Mouse (Mus musculus): ENCODE measurements at regions not wholly inside any gene's neighbourhood (a gene's known extent, or its start where the extent isn't known, plus 50 kb on each side); places are given as distances from the start of the nearest gene placed in this dataset.

GRCm38 (mm10) chr8:34590976-34591749, 479.6 kb upstream of the Gm10131 start:
- H3K4me3 ChIP-seq (ENCODE audit: insufficient read depth, poor library complexity, severe bottlenecking), result no peak overlapping the region
- H3K79me2 ChIP-seq (ENCODE audit: control insufficient read depth, insufficient read depth), result no peaks in the 10 kb centered on the region
- H3K79me3 ChIP-seq (ENCODE audit: low read depth), result no peaks in the 10 kb centered on the region
- TF ChIP-seq MYOG (IDR thresholded peaks at IDR 0.05; ENCODE audit: control insufficient read depth, extremely low read depth, insufficient read length), result no peak
- peak; percentile 83 for TF ChIP-seq FOSL1 (IDR thresholded peaks at IDR 0.05; ENCODE audit: insufficient read depth, low read length, poor library complexity, severe bottlenecking)
- peak; percentile 8 for TF ChIP-seq MAX (IDR thresholded peaks at IDR 0.05)
- H3ac ChIP-seq (ENCODE audit: control insufficient read depth, insufficient read length, low read depth), result no peak overlapping the region
- no peaks in the 10 kb centered on the region for H3K36me3 ChIP-seq (ENCODE audit: control insufficient read depth, insufficient read depth)
- H3K27me3 ChIP-seq (ENCODE audit: control insufficient read depth, insufficient read depth, insufficient read length), result no peaks in the 10 kb centered on the region

- Histone ChIP-seq H3K27me3 (ENCODE audit: control insufficient read depth, insufficient read depth, insufficient read length) (no peaks in the 10 kb centered on the region), H3K36me3 (ENCODE audit: control insufficient read depth, insufficient read depth) (no peaks in the 10 kb centered on the region), H3K4me3 (ENCODE audit: insufficient read depth, poor library complexity, severe bottlenecking) (no peak overlapping the region), H3ac (ENCODE audit: control insufficient read depth, insufficient read length, low read depth) (no peak overlapping the region), H3K79me3 (ENCODE audit: low read depth) (no peaks in the 10 kb centered on the region), H3K79me2 (ENCODE audit: control insufficient read depth, insufficient read depth) (no peaks in the 10 kb centered on the region)
- TF ChIP-seq MYOD1 (IDR thresholded peaks at IDR 0.05; ENCODE audit: control insufficient read depth, insufficient read length, low read depth) (no peak), CEBPB (IDR thresholded peaks at IDR 0.05; ENCODE audit: low read depth) (no peak), CTCF (IDR thresholded peaks at IDR 0.05; ENCODE audit: control insufficient read depth, insufficient read depth, insufficient read length) (no peak), MAX (IDR thresholded peaks at IDR 0.05) (no peak), MYOG (IDR thresholded peaks at IDR 0.05; ENCODE audit: control insufficient read depth, extremely low read depth, insufficient read length) (no peak), USF1 (IDR thresholded peaks at IDR 0.05; ENCODE audit: low read depth) (no peak), FOSL1 (IDR thresholded peaks at IDR 0.05; ENCODE audit: insufficient read depth, low read length, poor library complexity, severe bottlenecking) (no peak)
These were observed 466.5 kb upstream of the Gm10131 start for GRCm38 (mm10) chr8:34578043-34578442.

- no peak overlapping the region for H3ac ChIP-seq (ENCODE audit: control insufficient read depth, insufficient read length, low read depth)
- TF ChIP-seq CEBPB (IDR thresholded peaks at IDR 0.05; ENCODE audit: low read depth) (no peak), MYOG (IDR thresholded peaks at IDR 0.05; ENCODE audit: control insufficient read depth, extremely low read depth, insufficient read length) (no peak), MAX (IDR thresholded peaks at IDR 0.05) (no peak), MYOD1 (IDR thresholded peaks at IDR 0.05; ENCODE audit: control insufficient read depth, insufficient read length, low read depth) (no peak), USF1 (IDR thresholded peaks at IDR 0.05; ENCODE audit: low read depth) (no peak), CTCF (IDR thresholded peaks at IDR 0.05; ENCODE audit: control insufficient read depth, insufficient read depth, insufficient read length) (no peak), FOSL1 (IDR thresholded peaks at IDR 0.05; ENCODE audit: insufficient read depth, low read length, poor library complexity, severe bottlenecking) (no peak)
- no peaks in the 10 kb centered on the region for H3K27me3 ChIP-seq (ENCODE audit: control insufficient read depth, insufficient read depth, insufficient read length)
- H3K79me2 ChIP-seq (ENCODE audit: control insufficient read depth, insufficient read depth), result no peaks in the 10 kb centered on the region
- no peaks in the 10 kb centered on the region for H3K36me3 ChIP-seq (ENCODE audit: control insufficient read depth, insufficient read depth)
- H3K79me3 ChIP-seq (ENCODE audit: low read depth), result no peaks in the 10 kb centered on the region
- no peak overlapping the region for H3K4me3 ChIP-seq (ENCODE audit: insufficient read depth, poor library complexity, severe bottlenecking)
These were observed 462.5 kb upstream of the Gm10131 start for GRCm38 (mm10) chr8:34574009-34574408.

- Histone ChIP-seq H3K4me3 (ENCODE audit: insufficient read depth, poor library complexity, severe bottlenecking) (no peak overlapping the region), H3K36me3 (ENCODE audit: control insufficient read depth, insufficient read depth) (no peaks in the 10 kb centered on the region), H3ac (ENCODE audit: control insufficient read depth, insufficient read length, low read depth) (no peak overlapping the region), H3K79me2 (ENCODE audit: control insufficient read depth, insufficient read depth) (no peaks in the 10 kb centered on the region), H3K79me3 (ENCODE audit: low read depth) (no peaks in the 10 kb centered on the region), H3K27me3 (ENCODE audit: control insufficient read depth, insufficient read depth, insufficient read length) (no peaks in the 10 kb centered on the region)
- TF ChIP-seq MYOD1 (IDR thresholded peaks at IDR 0.05; ENCODE audit: control insufficient read depth, insufficient read length, low read depth) (no peak), FOSL1 (IDR thresholded peaks at IDR 0.05; ENCODE audit: insufficient read depth, low read length, poor library complexity, severe bottlenecking) (no peak), MYOG (IDR thresholded peaks at IDR 0.05; ENCODE audit: control insufficient read depth, extremely low read depth, insufficient read length) (no peak), USF1 (IDR thresholded peaks at IDR 0.05; ENCODE audit: low read depth) (no peak), CEBPB (IDR thresholded peaks at IDR 0.05; ENCODE audit: low read depth) (no peak), CTCF (IDR thresholded peaks at IDR 0.05; ENCODE audit: control insufficient read depth, insufficient read depth, insufficient read length) (no peak), MAX (IDR thresholded peaks at IDR 0.05) (no peak)
These were observed 461.7 kb upstream of the Gm10131 start for GRCm38 (mm10) chr8:34573007-34573881.

- TF ChIP-seq FOSL1 (IDR thresholded peaks at IDR 0.05; ENCODE audit: insufficient read depth, low read length, poor library complexity, severe bottlenecking) (no peak), MYOG (IDR thresholded peaks at IDR 0.05; ENCODE audit: control insufficient read depth, extremely low read depth, insufficient read length) (no peak), USF1 (IDR thresholded peaks at IDR 0.05; ENCODE audit: low read depth) (no peak), CTCF (IDR thresholded peaks at IDR 0.05; ENCODE audit: control insufficient read depth, insufficient read depth, insufficient read length) (no peak), CEBPB (IDR thresholded peaks at IDR 0.05; ENCODE audit: low read depth) (no peak), MAX (IDR thresholded peaks at IDR 0.05) (no peak), MYOD1 (IDR thresholded peaks at IDR 0.05; ENCODE audit: control insufficient read depth, insufficient read length, low read depth) (no peak)
- no peak overlapping the region for H3ac ChIP-seq (ENCODE audit: control insufficient read depth, insufficient read length, low read depth)
- H3K79me2 ChIP-seq (ENCODE audit: control insufficient read depth, insufficient read depth), result no peaks in the 10 kb centered on the region
- no peaks in the 10 kb centered on the region for H3K27me3 ChIP-seq (ENCODE audit: control insufficient read depth, insufficient read depth, insufficient read length)
- no peaks in the 10 kb centered on the region for H3K36me3 ChIP-seq (ENCODE audit: control insufficient read depth, insufficient read depth)
- no peak overlapping the region for H3K4me3 ChIP-seq (ENCODE audit: insufficient read depth, poor library complexity, severe bottlenecking)
- H3K79me3 ChIP-seq (ENCODE audit: low read depth), result no peaks in the 10 kb centered on the region
These were observed 460.2 kb upstream of the Gm10131 start for GRCm38 (mm10) chr8:34571736-34572135.

All from C2C12 (cell line).